Mouse (Mus musculus) heart, adult 2 months (tissue): ENCODE measurements at regions not wholly inside any gene's neighbourhood (a gene's known extent, or its start where the extent isn't known, plus 50 kb on each side); places are given as distances from the start of the nearest gene placed in this dataset.

ENCODE experiments used
- CTCF ChIP-seq: fragments of 200-600 bp; IDR thresholded peaks from 2 replicates; pipeline ENCODE4 v1.8.1; 2022; ENCODE audit warnings: antibody characterized with exemption, mild to moderate bottlenecking, moderate library complexity
- EP300 ChIP-seq: fragments of 200-500 bp; IDR thresholded peaks from 2 replicates; pipeline ENCODE4 v1.6.1; 2011; ENCODE audit warnings: low read depth, low read length, control low read depth; ENCODE audit not compliant: insufficient read depth
- POLR2A ChIP-seq: fragments of 200-500 bp; IDR thresholded peaks from 2 replicates; pipeline ENCODE4 v1.6.1; 2011; ENCODE audit warnings: mild to moderate bottlenecking, low read depth, low read length, control low read depth; ENCODE audit not compliant: insufficient read depth

DNA sequence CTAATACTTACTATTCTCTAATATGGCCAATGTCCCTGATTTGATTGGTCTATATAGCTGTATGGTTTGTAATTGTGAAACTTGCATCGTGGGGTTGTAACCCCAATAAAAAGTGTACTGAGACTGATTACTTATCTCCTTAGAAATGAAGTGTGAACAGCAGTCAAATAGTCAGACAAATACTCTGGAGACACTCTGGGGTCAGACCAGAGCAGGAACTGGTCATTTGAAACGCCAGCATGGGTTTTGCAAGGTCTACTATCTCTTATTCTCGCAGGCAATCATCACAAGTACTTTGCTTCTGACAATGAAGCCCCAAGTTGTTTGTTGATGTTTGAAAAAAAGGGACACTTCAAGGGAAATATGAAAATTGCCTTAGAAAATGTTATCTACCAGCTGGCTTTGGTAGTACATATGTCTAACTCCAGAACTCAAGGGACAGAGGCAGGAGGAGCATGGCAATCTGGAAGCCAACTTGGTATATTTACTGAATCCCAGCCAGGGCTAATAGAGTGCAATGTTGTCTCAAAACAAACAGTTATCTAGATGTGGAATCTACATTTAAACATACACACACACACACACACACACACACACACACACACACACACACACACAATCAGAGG lies 64.1 kb downstream of the Npy1r start:
- TF ChIP-seq EP300 (no peak), CTCF (no peak), POLR2A (no peak)
